Mouse (Mus musculus) G1E (cell line): ENCODE measurements around the gene Tmem45a. TPM values are rescaled to one million over a fixed set of nuclear protein-coding genes. Genes with fewer than 3 reads are reported as not detected.

ENCODE experiments used
- ATAC-seq: 2 replicates; pipeline ENCODE4 v1.8.0; 2016; ENCODE audit warnings: mild to moderate bottlenecking; ENCODE audit not compliant: insufficient number of reproducible peaks, poor library complexity, low FRiP score, severe bottlenecking; ENCODE audit errors: extremely low read depth
- DNase-seq: peaks from one replicate; pipeline ENCODE4 v3.0.0; 2012; ENCODE audit warnings: low spot score
- H3K27me3 ChIP-seq: 2 replicates; pipeline ENCODE4 v1.6.1; 2012; ENCODE audit warnings: mild to moderate bottlenecking, low read length, inconsistent platforms; ENCODE audit not compliant: insufficient read depth
- H3K36me3 ChIP-seq: replicated peaks from 2 replicates; pipeline ENCODE3; 2012; ENCODE audit warnings: mild to moderate bottlenecking, inconsistent platforms
- H3K4me1 ChIP-seq: 2 replicates; pipeline ENCODE4 v1.6.1; 2012; ENCODE audit warnings: low read depth, low read length, inconsistent platforms, mixed read lengths; ENCODE audit not compliant: insufficient read depth
- H3K4me3 ChIP-seq: 2 replicates; pipeline ENCODE4 v1.5.1; 2012; ENCODE audit warnings: low read depth, mild to moderate bottlenecking, inconsistent platforms, low read length, moderate library complexity, mixed read lengths
- H3K9me3 ChIP-seq: replicated peaks from 2 replicates; pipeline ENCODE4 v1.6.1; 2012; ENCODE audit warnings: inconsistent platforms
- CTCF ChIP-seq: IDR thresholded peaks from 2 replicates; pipeline ENCODE4 v1.5.1; 2012; ENCODE audit warnings: low read depth, low read length, inconsistent platforms, mixed read lengths
- GATA1 ChIP-seq: IDR thresholded peaks from 2 replicates; pipeline ENCODE4 v1.6.1; 2012; ENCODE audit warnings: borderline replicate concordance, low read length, inconsistent platforms, mixed read lengths
- GATA2 ChIP-seq: IDR thresholded peaks from 2 replicates; pipeline ENCODE4 v1.6.1; 2012; ENCODE audit warnings: low read depth, low read length, inconsistent platforms, borderline replicate concordance
- POLR2AphosphoS5 ChIP-seq: IDR thresholded peaks from 2 replicates; pipeline ENCODE4 v1.6.1; 2012; ENCODE audit warnings: low read depth, low read length, inconsistent platforms; ENCODE audit not compliant: insufficient replicate concordance
- TAL1 ChIP-seq: conservative IDR thresholded peaks from 2 replicates; pipeline ENCODE4 v1.6.1; 2012; ENCODE audit warnings: low read depth, low read length, inconsistent platforms, mixed read lengths
- polyA plus RNA-seq: library from polyadenylated mRNA; stranded (reverse); fragments of >175 nt; gene quantifications from 2 replicates; pipeline ENCODE4 v1.2.3, GENCODE M21; 2012
- total RNA-seq, 2 experiments: library from RNA; stranded (forward) in 1 of 2; stranded (reverse) in 1 of 2; fragments of 200-1000 nt in 1 of 2; fragments of >200 nt in 1 of 2; fragmentation: Nextera tagmentation in 1 of 2; gene quantifications; 2 replicates each; pipeline ENCODE4 v1.2.3; 2014 to 2017

Gene Tmem45a
- total and polyA plus RNA-seq, 3 experiments: 0.44 TPM; not detected in 2

GRCm38 (mm10) chr16:56891583-56891982 lies 5.6 kb upstream of the Tmem45a start:
- ATAC-seq (no peak), DNase-seq (no peak)
- no peak overlapping the region for H3K4me3 ChIP-seq
- no peaks in the 10 kb centered on the region for H3K9me3 ChIP-seq
- H3K4me1 ChIP-seq: no peaks in the 10 kb centered on the region
- peaks cover 8% of the 10 kb centered on the region; the same call in 1 of the 2 replicates for H3K27me3 ChIP-seq
- TF ChIP-seq TAL1 (no peak), GATA1 (no peak)
- H3K36me3 ChIP-seq: no peaks in the 10 kb centered on the region

DNA sequence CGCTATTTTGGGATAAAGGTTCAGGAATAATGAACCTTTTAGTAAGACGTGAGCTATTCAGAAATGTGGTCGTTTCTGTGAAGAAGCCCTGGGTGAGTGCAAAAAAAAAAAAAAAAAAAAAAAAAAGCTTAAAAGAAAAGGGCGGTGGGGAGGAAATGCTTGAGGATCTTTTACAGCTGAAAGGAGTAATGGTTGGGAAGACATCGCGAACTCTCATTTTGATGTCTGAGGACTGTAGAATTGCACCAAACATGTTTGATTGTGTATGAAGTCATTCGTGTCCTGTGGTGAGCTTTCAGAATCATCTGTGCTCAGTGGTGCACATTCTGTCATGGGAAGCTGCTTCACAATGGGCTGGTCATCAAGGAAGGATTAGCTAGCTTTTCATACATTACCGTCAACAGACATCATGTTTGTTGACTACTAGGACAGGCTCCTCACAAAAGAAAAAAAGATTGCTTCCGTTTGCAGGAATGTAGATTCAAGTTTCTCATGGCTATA lies 700 bp upstream of the Tmem45a start:
- Histone ChIP-seq H3K9me3 (no peaks in the 10 kb centered on the region), H3K36me3 (no peaks in the 10 kb centered on the region), H3K27me3 (peaks cover 21% of the 10 kb centered on the region), H3K4me1 (no peaks in the 10 kb centered on the region; the same call in 1 of the 2 replicates), H3K4me3 (no peak overlapping the region)
- ATAC-seq: no peak
- TF ChIP-seq GATA2 (no peak), POLR2AphosphoS5 (no peak), TAL1 (no peak), GATA1 (no peak), CTCF (no peak)
- no peak for DNase-seq

- Histone ChIP-seq H3K27me3 (peaks cover 26% of the 10 kb centered on the region), H3K9me3 (no peaks in the 10 kb centered on the region), H3K4me3 (no peak overlapping the region), H3K4me1 (no peaks in the 10 kb centered on the region; the same call in 1 of the 2 replicates), H3K36me3 (no peaks in the 10 kb centered on the region)
- ATAC-seq (no peak), DNase-seq (no peak)
- no peak for TF ChIP-seq GATA2
- TF ChIP-seq TAL1: no peak
- no peak for TF ChIP-seq POLR2AphosphoS5
- TF ChIP-seq GATA1: no peak
- no peak for TF ChIP-seq CTCF
Observed at GRCm38 (mm10) chr16:56884811-56885210, 1.2 kb downstream of the Tmem45a start.

GRCm38 (mm10) chr16:56873410-56873809 lies 12.6 kb downstream of the Tmem45a start:
- ATAC-seq (no peak), DNase-seq (no peak)
- Histone ChIP-seq H3K36me3 (no peaks in the 10 kb centered on the region), H3K4me3 (no peak overlapping the region), H3K27me3 (peaks cover 20% of the 10 kb centered on the region), H3K4me1 (0 out of 2 replicates have a peak, but pooled peaks cover 2% of the 10 kb centered on the region), H3K9me3 (no peaks in the 10 kb centered on the region)
- TF ChIP-seq GATA2 (no peak), CTCF (no peak), POLR2AphosphoS5 (no peak), GATA1 (no peak), TAL1 (no peak)

DNA sequence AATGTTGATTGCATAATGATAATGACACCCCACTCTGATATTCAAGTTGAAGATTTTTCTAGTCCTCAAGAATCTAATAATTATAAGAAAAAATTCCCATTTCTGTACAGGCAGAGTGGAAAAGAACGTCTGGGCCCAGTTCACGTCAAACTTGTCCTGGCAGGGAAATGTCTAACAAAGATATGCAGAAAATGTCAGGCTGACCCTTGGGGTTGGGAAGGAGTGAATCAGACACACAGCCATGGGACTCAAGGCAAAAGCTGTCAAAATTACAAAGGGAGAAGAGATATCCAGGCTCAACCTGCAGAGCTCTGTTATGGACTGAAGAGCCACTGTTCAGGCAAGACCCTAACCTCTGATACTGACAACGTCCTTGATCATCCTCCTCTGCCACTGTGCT lies 15.5 kb downstream of the Tmem45a start:
- H3K9me3 ChIP-seq: no peaks in the 10 kb centered on the region
- peaks cover 35% of the 10 kb centered on the region for H3K27me3 ChIP-seq
- no peak for TF ChIP-seq POLR2AphosphoS5
- TF ChIP-seq GATA2: no peak
- no peak for TF ChIP-seq TAL1
- TF ChIP-seq GATA1: no peak
- no peak for TF ChIP-seq CTCF
- DNase-seq (no peak), ATAC-seq (no peak)
- no peak overlapping the region for H3K4me3 ChIP-seq
- 0 out of 2 replicates have a peak, but pooled peaks cover 2% of the 10 kb centered on the region for H3K4me1 ChIP-seq
- no peaks in the 10 kb centered on the region for H3K36me3 ChIP-seq

GRCm38 (mm10) chr16:56868361-56868760 lies 17.6 kb downstream of the Tmem45a start:
- H3K4me3 ChIP-seq: no peak overlapping the region
- ATAC-seq (no peak), DNase-seq (no peak)
- H3K36me3 ChIP-seq: no peaks in the 10 kb centered on the region
- peaks cover 42% of the 10 kb centered on the region for H3K27me3 ChIP-seq
- H3K9me3 ChIP-seq: no peaks in the 10 kb centered on the region
- no peak for TF ChIP-seq TAL1
- no peak for TF ChIP-seq CTCF
- no peak for TF ChIP-seq POLR2AphosphoS5
- no peak for TF ChIP-seq GATA1
- TF ChIP-seq GATA2: no peak
- 0 out of 2 replicates have a peak, but pooled peaks cover 2% of the 10 kb centered on the region for H3K4me1 ChIP-seq

GRCm38 (mm10) chr16:56867591-56867990 lies 18.4 kb downstream of the Tmem45a start:
- 0 out of 2 replicates have a peak, but pooled peaks cover 2% of the 10 kb centered on the region for H3K4me1 ChIP-seq
- ATAC-seq: no peak
- no peak for TF ChIP-seq CTCF
- TF ChIP-seq GATA1: no peak
- no peak for TF ChIP-seq POLR2AphosphoS5
- no peak for TF ChIP-seq GATA2
- no peak for TF ChIP-seq TAL1

More at GRCm38 (mm10) chr16:56867591-56867990, 18.4 kb downstream of the Tmem45a start:
- H3K4me3 ChIP-seq: no peak overlapping the region
- H3K9me3 ChIP-seq: no peaks in the 10 kb centered on the region
- DNase-seq: no peak
- H3K36me3 ChIP-seq: no peaks in the 10 kb centered on the region
- H3K27me3 ChIP-seq: peaks cover 43% of the 10 kb centered on the region
